Mouse (Mus musculus): Measurements from ENCODE around the gene Krtap9-1.
"Not testable (repeated sequence)": the region's sequence is repeated elsewhere in the genome, so short reads cannot be mapped to it uniquely, and the experiment has no call there.

The Krtap9-1 gene

GRCm38 (mm10) chr11:99873089-99873488 lies at the start of gene Krtap9-1:
TSS of gene Krtap9-1 (plus strand) at chr11:99873389.
- DNase-seq (ENCODE audit: low read depth, low spot score): not testable (repeated sequence)

GRCm38 (mm10) chr11:99837966-99838365 lies 35.2 kb upstream of the Krtap9-1 start, which contains the start of gene 2300003K06Rik:
TSS of gene 2300003K06Rik (minus strand) at chr11:99838066.
- DNase-seq (ENCODE audit: low read depth, low spot score): no peak

GRCm38 (mm10) chr11:99842185-99842584 lies 31.0 kb upstream of the Krtap9-1 start:
- no peak for DNase-seq (ENCODE audit: low read depth, low spot score)

- no peak for DNase-seq (ENCODE audit: low read depth, low spot score)
Observed at GRCm38 (mm10) chr11:99846746-99847145, 26.4 kb upstream of the Krtap9-1 start.

- no peak for DNase-seq (ENCODE audit: low read depth, low spot score)
Observed at GRCm38 (mm10) chr11:99851508-99851907, 21.7 kb upstream of the Krtap9-1 start, which contains the start of gene Krtap4-16. TSS of gene Krtap4-16 (minus strand) at chr11:99851608.

- peak; percentile 20 for DNase-seq (ENCODE audit: low read depth, low spot score)
Observed at GRCm38 (mm10) chr11:99854121-99854520, 19.1 kb upstream of the Krtap9-1 start.

- DNase-seq (ENCODE audit: low read depth, low spot score): no peak
Observed at GRCm38 (mm10) chr11:99857617-99858016, 15.6 kb upstream of the Krtap9-1 start, which contains the start of gene Gm11568. TSS of gene Gm11568 (plus strand) at chr11:99857917.

GRCm38 (mm10) chr11:99858761-99859160 lies 14.4 kb upstream of the Krtap9-1 start:
- no peak for DNase-seq (ENCODE audit: low read depth, low spot score)

GRCm38 (mm10) chr11:99864176-99864575 lies 9.0 kb upstream of the Krtap9-1 start, which contains the start of gene Gm11559:
TSS of gene Gm11559 (plus strand) at chr11:99864476.
- not testable (repeated sequence) for DNase-seq (ENCODE audit: low read depth, low spot score)

GRCm38 (mm10) chr11:99878887-99879286 lies 5.7 kb downstream of the Krtap9-1 start, which contains the start of gene Gm11567:
TSS of gene Gm11567 (plus strand) at chr11:99879187.
- not testable (repeated sequence) for DNase-seq (ENCODE audit: low read depth, low spot score)

- no peak for DNase-seq (ENCODE audit: low read depth, low spot score)
Observed at GRCm38 (mm10) chr11:99907620-99908019, 34.4 kb downstream of the Krtap9-1 start, which contains the start of gene Krtap31-1. TSS of gene Krtap31-1 (plus strand) at chr11:99907920.

- no peak for DNase-seq (ENCODE audit: low read depth, low spot score)
Observed at GRCm38 (mm10) chr11:99914451-99914850, 41.3 kb downstream of the Krtap9-1 start, which contains the start of gene Gm11565. TSS of gene Gm11565 (plus strand) at chr11:99914751.

All from ES-CJ7 (cell line).